Mouse (Mus musculus): ENCODE measurements around the gene Hydin. TPM values are rescaled to one million over a fixed set of nuclear protein-coding genes. Genes with fewer than 3 reads are reported as not detected.
"Not testable (repeated sequence)": the region's sequence is repeated elsewhere in the genome, so short reads cannot be mapped to it uniquely, and the experiment has no call there.

The Hydin gene
- polyA plus RNA-seq, 1 experiment from 2014 or later: 0.03 TPM

DNA sequence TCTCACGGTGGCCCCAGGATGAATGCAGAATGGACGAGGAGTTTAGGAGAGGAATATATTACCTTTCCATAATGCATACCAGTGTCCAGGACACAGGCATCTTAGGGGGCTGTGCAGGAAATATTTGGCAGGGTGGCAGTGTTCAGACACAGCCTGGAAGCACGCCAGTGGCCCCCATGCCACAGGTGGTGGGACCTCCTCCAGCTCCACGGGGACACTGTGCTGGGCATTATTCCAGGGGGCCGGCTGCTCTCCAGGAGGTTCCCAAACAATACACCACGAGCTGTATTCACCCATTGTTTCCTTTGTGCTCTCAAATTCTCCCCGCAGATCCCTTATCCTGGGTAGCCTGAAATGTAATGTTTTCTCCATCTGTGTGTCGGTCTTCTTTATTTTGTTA is 116.0 kb downstream of the Hydin start:
- 59% methylated on average over 8 of the region's 8 CpGs for whole genome bisulfite sequencing
- H3K9ac ChIP-seq (ENCODE audit: low read depth, low read length): no peak overlapping the region
- H3K36me3 ChIP-seq (ENCODE audit: insufficient read depth, low read length): no peaks in the 10 kb centered on the region
- no peaks in the 10 kb centered on the region for H3K27me3 ChIP-seq (ENCODE audit: insufficient read depth, low read length)
- ATAC-seq (replicated peaks; ENCODE audit: low FRiP score, low read depth): no peak
- no peak for DNase-seq (ENCODE audit: low spot score)
- H3K4me3 ChIP-seq (replicated peaks; ENCODE audit: low read depth, low read length): no peak overlapping the region
- TF ChIP-seq CTCF (IDR thresholded peaks at IDR 0.05; ENCODE audit: low read depth): no peak
- H3K4me2 ChIP-seq (ENCODE audit: low read length): no peak overlapping the region
- H3K4me1 ChIP-seq (replicated peaks; ENCODE audit: insufficient read depth, low read length): no peaks in the 10 kb centered on the region
- no peaks in the 10 kb centered on the region for H3K9me3 ChIP-seq (replicated peaks; ENCODE audit: low read length)
- H3K27ac ChIP-seq: no peak overlapping the region

DNA sequence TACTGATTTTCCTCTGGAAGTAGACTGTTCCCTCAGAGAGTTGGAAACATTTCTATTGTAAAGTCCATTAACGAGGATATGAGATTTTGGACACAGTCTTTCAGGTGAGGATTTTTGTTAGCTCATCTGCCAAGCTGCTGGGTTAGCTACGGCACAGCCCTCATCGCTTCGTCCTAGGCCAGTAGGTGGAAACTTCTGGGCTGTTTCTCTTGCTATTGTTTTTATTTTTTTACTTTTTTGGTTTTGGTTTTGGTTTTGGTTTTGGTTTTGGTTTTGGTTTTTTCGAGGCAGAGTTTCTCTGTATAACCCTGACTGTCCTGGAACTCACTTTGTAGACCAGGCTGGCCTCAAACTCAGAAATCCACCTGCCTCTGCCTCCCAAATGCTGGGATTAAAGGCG is 117.9 kb downstream of the Hydin start:
- WGBS: 89% methylated on average over 6 of the region's 6 CpGs
- H3K9ac ChIP-seq (ENCODE audit: low read depth, low read length); H3K36me3 ChIP-seq (ENCODE audit: insufficient read depth, low read length); H3K9me3 ChIP-seq (replicated peaks; ENCODE audit: low read length); H3K4me3 ChIP-seq (replicated peaks; ENCODE audit: low read depth, low read length); H3K4me2 ChIP-seq (ENCODE audit: low read length); H3K4me1 ChIP-seq (replicated peaks; ENCODE audit: insufficient read depth, low read length); DNase-seq (ENCODE audit: low spot score); H3K27ac ChIP-seq; ATAC-seq (replicated peaks; ENCODE audit: low FRiP score, low read depth); H3K27me3 ChIP-seq (ENCODE audit: insufficient read depth, low read length): not testable (repeated sequence)

DNA sequence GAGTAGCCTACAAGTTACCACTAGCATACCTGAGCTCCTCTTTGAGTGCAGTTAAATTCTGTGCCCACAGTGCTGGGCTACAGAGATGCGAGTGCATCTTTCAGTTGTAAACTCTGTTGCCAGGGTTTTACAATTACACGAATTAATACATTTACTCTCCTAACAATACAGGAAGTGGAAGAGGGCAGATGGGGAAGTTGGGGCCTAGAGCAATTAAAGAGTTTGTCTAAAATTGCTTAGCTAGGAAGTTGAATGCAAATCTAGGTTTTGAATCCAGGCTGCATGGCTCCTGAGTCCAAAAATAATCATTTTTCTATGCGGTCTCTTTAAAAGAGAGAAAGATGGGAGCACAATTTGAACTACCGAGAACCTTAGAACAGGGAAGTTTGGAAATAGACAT is 128.9 kb downstream of the Hydin start:
- H3K4me3 ChIP-seq (replicated peaks; ENCODE audit: low read depth, low read length): no peak overlapping the region
- WGBS: 84% methylated on average over 4 of the region's 4 CpGs
- no peaks in the 10 kb centered on the region for H3K4me1 ChIP-seq (replicated peaks; ENCODE audit: insufficient read depth, low read length)
- DNase-seq (ENCODE audit: low spot score) (no peak), ATAC-seq (replicated peaks; ENCODE audit: low FRiP score, low read depth) (no peak)
- H3K27me3 ChIP-seq (ENCODE audit: insufficient read depth, low read length): no peaks in the 10 kb centered on the region
- no peak for TF ChIP-seq CTCF (IDR thresholded peaks at IDR 0.05; ENCODE audit: low read depth)
- no peak overlapping the region for H3K9ac ChIP-seq (ENCODE audit: low read depth, low read length)
- no peaks in the 10 kb centered on the region for H3K9me3 ChIP-seq (replicated peaks; ENCODE audit: low read length)
- no peak overlapping the region for H3K27ac ChIP-seq
- H3K4me2 ChIP-seq (ENCODE audit: low read length): no peak overlapping the region
- no peaks in the 10 kb centered on the region for H3K36me3 ChIP-seq (ENCODE audit: insufficient read depth, low read length)

DNA sequence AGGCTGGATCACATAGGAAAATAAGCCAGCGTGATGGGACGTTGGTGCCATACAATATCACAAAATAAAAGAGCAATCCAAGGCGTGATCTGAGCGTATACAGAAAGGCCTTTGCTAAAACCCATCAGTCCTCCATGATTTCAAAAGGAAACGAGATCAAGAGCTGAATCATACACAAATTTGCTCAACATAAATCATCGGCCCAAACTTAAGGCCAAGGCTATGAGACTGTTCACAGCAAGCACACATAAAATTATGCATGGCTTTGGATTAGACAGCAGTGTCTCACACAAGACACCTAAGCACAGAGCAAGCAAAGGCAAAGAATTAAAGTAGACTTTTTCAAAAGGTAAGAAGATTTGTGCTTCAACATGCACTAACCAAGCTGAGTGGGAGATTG is 133.8 kb downstream of the Hydin start:
- H3K27me3 ChIP-seq (ENCODE audit: insufficient read depth, low read length): no peaks in the 10 kb centered on the region
- DNase-seq (ENCODE audit: low spot score) (no peak), ATAC-seq (replicated peaks; ENCODE audit: low FRiP score, low read depth) (no peak)
- no peaks in the 10 kb centered on the region for H3K4me1 ChIP-seq (replicated peaks; ENCODE audit: insufficient read depth, low read length)
- no peaks in the 10 kb centered on the region for H3K36me3 ChIP-seq (ENCODE audit: insufficient read depth, low read length)
- no peak overlapping the region for H3K9ac ChIP-seq (ENCODE audit: low read depth, low read length)
- no peaks in the 10 kb centered on the region for H3K9me3 ChIP-seq (replicated peaks; ENCODE audit: low read length)
- H3K4me3 ChIP-seq (replicated peaks; ENCODE audit: low read depth, low read length): no peak overlapping the region
- H3K27ac ChIP-seq: no peak overlapping the region
- H3K4me2 ChIP-seq (ENCODE audit: low read length): no peak overlapping the region
- TF ChIP-seq CTCF (IDR thresholded peaks at IDR 0.05; ENCODE audit: low read depth): no peak
- 84% methylated on average over 6 of the region's 6 CpGs for WGBS

DNA sequence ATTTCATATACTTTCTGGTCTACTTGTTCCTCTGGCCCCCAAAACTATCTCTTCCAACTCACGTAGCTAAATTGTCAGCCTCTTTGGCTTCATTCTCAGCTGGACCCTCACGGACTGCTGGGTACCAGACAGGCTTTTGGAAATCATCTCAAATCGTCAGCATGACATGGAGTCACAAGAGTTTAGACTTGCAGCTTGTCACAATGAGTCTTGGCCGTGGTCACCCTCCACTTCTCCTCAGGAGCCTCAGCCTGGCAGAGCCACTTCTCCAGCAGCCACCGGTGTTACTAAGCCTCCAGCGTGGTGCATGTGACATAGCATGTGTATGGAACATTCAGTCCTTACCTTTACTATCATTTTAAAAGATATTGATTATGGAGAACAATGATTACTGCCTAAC is 135.5 kb downstream of the Hydin start:
- DNase-seq (ENCODE audit: low spot score): no peak
- Histone ChIP-seq H3K4me1 (replicated peaks; ENCODE audit: insufficient read depth, low read length) (no peaks in the 10 kb centered on the region), H3K27me3 (ENCODE audit: insufficient read depth, low read length) (no peaks in the 10 kb centered on the region), H3K9me3 (replicated peaks; ENCODE audit: low read length) (no peaks in the 10 kb centered on the region), H3K4me3 (replicated peaks; ENCODE audit: low read depth, low read length) (no peak overlapping the region), H3K27ac (no peak overlapping the region), H3K9ac (ENCODE audit: low read depth, low read length) (no peak overlapping the region), H3K36me3 (ENCODE audit: insufficient read depth, low read length) (no peaks in the 10 kb centered on the region), H3K4me2 (ENCODE audit: low read length) (no peak overlapping the region)
- no peak for ATAC-seq (replicated peaks; ENCODE audit: low FRiP score, low read depth)
- WGBS: 86% methylated on average over 6 of the region's 6 CpGs
- TF ChIP-seq CTCF (IDR thresholded peaks at IDR 0.05; ENCODE audit: low read depth): no peak

DNA sequence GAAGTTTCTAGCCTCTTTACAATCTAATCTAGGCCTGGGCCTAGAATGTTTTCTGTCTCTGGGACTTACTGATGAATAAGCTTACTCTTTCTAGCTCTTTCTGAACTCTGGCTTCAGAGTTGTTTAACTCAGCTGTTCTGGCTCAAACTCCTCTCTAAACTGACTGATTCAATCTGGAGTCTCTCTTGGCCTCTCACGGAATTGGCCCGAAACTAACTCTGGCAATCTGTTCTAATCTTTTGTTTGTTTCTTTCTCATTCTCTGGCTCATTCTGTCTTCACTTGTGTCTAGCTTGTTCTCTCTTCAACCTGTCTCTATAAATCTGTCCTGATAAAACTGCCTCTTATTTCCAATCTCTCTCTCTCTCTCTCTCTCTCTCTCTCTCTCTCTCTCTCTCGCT is 137.7 kb downstream of the Hydin start:
- Histone ChIP-seq H3K4me1 (replicated peaks; ENCODE audit: insufficient read depth, low read length) (no peaks in the 10 kb centered on the region), H3K4me2 (ENCODE audit: low read length) (no peak overlapping the region), H3K27me3 (ENCODE audit: insufficient read depth, low read length) (no peaks in the 10 kb centered on the region), H3K4me3 (replicated peaks; ENCODE audit: low read depth, low read length) (no peak overlapping the region), H3K36me3 (ENCODE audit: insufficient read depth, low read length) (no peaks in the 10 kb centered on the region), H3K9ac (ENCODE audit: low read depth, low read length) (no peak overlapping the region), H3K9me3 (replicated peaks; ENCODE audit: low read length) (no peaks in the 10 kb centered on the region), H3K27ac (no peak overlapping the region)
- WGBS: 72% methylated on average over 3 of the region's 3 CpGs
- TF ChIP-seq CTCF (IDR thresholded peaks at IDR 0.05; ENCODE audit: low read depth): no peak
- DNase-seq (ENCODE audit: low spot score): no peak
- ATAC-seq (replicated peaks; ENCODE audit: low FRiP score, low read depth): no peak

DNA sequence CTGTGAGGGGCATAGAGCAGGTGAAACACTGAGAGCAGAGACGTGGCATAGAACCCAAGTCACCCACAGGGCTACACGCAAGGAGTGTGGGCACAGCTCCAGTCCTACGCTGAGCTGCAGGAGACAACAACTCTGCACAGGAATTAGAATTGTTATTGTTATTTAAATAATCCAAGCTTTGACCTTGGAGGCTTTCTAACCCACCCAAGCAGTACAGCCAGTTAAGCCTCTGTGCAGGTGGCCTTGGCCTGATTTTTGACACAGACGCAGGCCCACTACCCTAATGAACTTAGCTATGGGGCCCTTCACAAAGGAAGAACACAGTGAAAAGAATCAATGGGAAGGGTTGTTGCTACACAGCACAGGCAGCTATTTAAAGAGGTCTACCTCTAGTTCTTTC is 148.3 kb downstream of the Hydin start:
- no peaks in the 10 kb centered on the region for H3K27me3 ChIP-seq (ENCODE audit: insufficient read depth, low read length)
- ATAC-seq (replicated peaks; ENCODE audit: low FRiP score, low read depth): no peak
- WGBS: 85% methylated on average over 4 of the region's 4 CpGs
- no peaks in the 10 kb centered on the region for H3K36me3 ChIP-seq (ENCODE audit: insufficient read depth, low read length)
- H3K4me1 ChIP-seq (replicated peaks; ENCODE audit: insufficient read depth, low read length): no peaks in the 10 kb centered on the region
- no peaks in the 10 kb centered on the region for H3K9me3 ChIP-seq (replicated peaks; ENCODE audit: low read length)
- H3K27ac ChIP-seq: no peak overlapping the region
- no peak for TF ChIP-seq CTCF (IDR thresholded peaks at IDR 0.05; ENCODE audit: low read depth)
- no peak for DNase-seq (ENCODE audit: low spot score)
- no peak overlapping the region for H3K4me2 ChIP-seq (ENCODE audit: low read length)
- H3K4me3 ChIP-seq (replicated peaks; ENCODE audit: low read depth, low read length): no peak overlapping the region
- H3K9ac ChIP-seq (ENCODE audit: low read depth, low read length): no peak overlapping the region

All from kidney, postnatal 0 days (tissue).